Mouse (Mus musculus) liver, embryonic 11.5 days (tissue): ENCODE data around the gene Fam13c. TPM values are rescaled to one million over a fixed set of nuclear protein-coding genes. Genes with fewer than 3 reads are reported as not detected.

Experiments
- ATAC-seq: fragments of 200-750 bp; cut with Nextera tagmentation; replicated peaks from 2 replicates; pipeline ENCODE4 v1.8.0; 2017; ENCODE audit warnings: moderate number of reproducible peaks, mild to moderate bottlenecking, moderate TSS enrichment, moderate library complexity; ENCODE audit not compliant: low FRiP score
- DNase-seq: peaks from one replicate; pipeline ENCODE4 v3.0.0-alpha.2; 2017; ENCODE audit warnings: low spot score
- H3K27ac ChIP-seq: fragments of 300-500 bp; sonication (generic); 2 replicates; pipeline ENCODE4 v1.5.1; 2014; ENCODE audit warnings: mild to moderate bottlenecking, low read depth, low read length, control low read depth
- H3K27me3 ChIP-seq: fragments of 300-500 bp; sonication (generic); replicated peaks from 2 replicates; pipeline ENCODE4 v1.6.1; 2014; ENCODE audit warnings: low read length, mixed read lengths; ENCODE audit not compliant: control insufficient read depth, insufficient read depth
- H3K36me3 ChIP-seq: fragments of 300-500 bp; sonication (generic); 2 replicates; pipeline ENCODE4 v1.6.1; 2014; ENCODE audit warnings: mild to moderate bottlenecking, low read length, moderate library complexity, mixed read lengths; ENCODE audit not compliant: control insufficient read depth, insufficient read depth
- H3K4me1 ChIP-seq: fragments of 300-500 bp; sonication (generic); replicated peaks from 2 replicates; pipeline ENCODE4 v1.6.1; 2014; ENCODE audit warnings: low read length, mixed read lengths; ENCODE audit not compliant: control insufficient read depth, insufficient read depth
- H3K4me2 ChIP-seq: fragments of 300-500 bp; sonication (generic); 2 replicates; pipeline ENCODE4 v1.6.1; 2014; ENCODE audit warnings: mild to moderate bottlenecking, control low read depth, moderate library complexity
- H3K4me3 ChIP-seq: fragments of 300-500 bp; sonication (generic); 2 replicates; pipeline ENCODE4 v1.5.1; 2014; ENCODE audit warnings: low read depth, low read length, control low read depth
- H3K9ac ChIP-seq: fragments of 300-500 bp; sonication (generic); 2 replicates; pipeline ENCODE4 v1.6.1; 2014; ENCODE audit warnings: low read depth, low read length, control low read depth
- H3K9me3 ChIP-seq: fragments of 300-500 bp; sonication (generic); 2 replicates; pipeline ENCODE4 v1.6.1; 2016; ENCODE audit warnings: low read length, inconsistent platforms, mixed read lengths; ENCODE audit not compliant: control insufficient read depth
- WGBS: fragments of 180-500 bp; shearing (Covaris S2); extraction: QIAGEN DNeasy Blood & Tissue Kit; methylation state at CpG from one replicate; pipeline ENCODE4 v1.1.7; 2014; 5-methylcytosine and 5-hydroxymethylcytosine counted together
- polyA plus RNA-seq: library from polyadenylated mRNA; unstranded; fragments of >200 nt; fragmentation: Nextera tagmentation; extraction: Ambion mirVana; gene quantifications from 2 replicates; pipeline ENCODE4 v1.2.1, GENCODE M21; 2014

Fam13c gene
- polyA plus RNA-seq = 1.8 TPM in 2 replicates

DNA sequence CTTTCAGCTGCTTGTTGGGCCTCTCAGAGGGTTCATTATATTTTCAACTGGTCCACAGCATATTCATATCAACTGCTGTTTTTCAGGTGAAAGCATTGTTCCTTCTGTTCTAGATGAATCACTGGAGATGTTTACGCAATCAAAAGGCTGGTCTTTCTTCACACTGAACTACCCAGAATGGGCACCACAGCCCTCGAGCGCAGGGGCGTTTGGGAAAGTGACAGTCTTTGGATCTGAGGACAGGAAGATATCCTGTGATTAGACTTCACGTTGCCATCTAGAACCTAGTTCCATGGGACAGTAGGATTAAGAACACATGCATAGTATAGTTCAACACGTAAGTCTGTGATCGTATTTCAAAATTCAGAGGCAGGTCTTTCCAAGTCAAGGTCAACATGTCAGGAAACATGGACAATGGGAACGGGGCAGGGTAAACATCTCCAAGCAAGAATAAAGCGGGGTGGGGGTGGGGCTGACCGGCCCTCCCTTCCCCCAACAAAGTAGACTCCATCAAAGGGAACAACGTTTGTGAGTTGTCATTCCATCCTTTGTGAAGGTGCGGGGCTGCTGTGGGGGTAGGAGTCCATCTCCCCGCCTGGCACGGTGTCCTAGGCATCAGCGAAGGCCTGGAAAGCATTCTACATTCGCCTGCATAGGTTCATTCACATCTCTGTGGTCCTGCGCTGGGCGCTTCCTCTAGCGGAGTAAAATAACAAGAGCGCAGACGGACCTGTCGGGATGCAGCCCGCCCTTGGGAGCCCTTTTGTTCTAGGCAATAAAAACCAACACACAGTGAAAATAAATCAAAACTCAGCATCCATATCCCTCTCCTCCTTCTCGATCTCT lies at the start of gene Fam13c:
Fam13c (plus strand) TSS at position 806 of the 846 bp plus-strand sequence.
- no peak within 1 kb of the TSS for H3K27ac ChIP-seq

GRCm38 (mm10) chr10:70395900-70396299 lies 44.4 kb upstream of the Fam13c start:
- Histone ChIP-seq H3K9me3 (no peaks in the 10 kb centered on the region; the same call in 1 of the 2 replicates), H3K36me3 (no peaks in the 10 kb centered on the region), H3K4me3 (no peak overlapping the region), H3K9ac (no peak overlapping the region), H3K4me2 (no peak overlapping the region), H3K4me1 (no peaks in the 10 kb centered on the region), H3K27me3 (no peaks in the 10 kb centered on the region), H3K27ac (no peak overlapping the region)
- ATAC-seq (no peak), DNase-seq (no peak)
- 82% methylated on average over 5 of the region's 5 CpGs for WGBS

More for the DNA sequence above, at the start of gene Fam13c:
- ATAC-seq (no peak), DNase-seq (no peak)
- peak within 1 kb of the TSS; percentile 74 for H3K4me2 ChIP-seq
- peaks cover 13% of the 10 kb centered on the region for H3K27me3 ChIP-seq
- H3K4me1 ChIP-seq = no peaks in the 10 kb centered on the region
- H3K4me3 ChIP-seq = peak within 1 kb of the TSS; percentile 58
- 11% methylated on average over 24 of the region's 24 CpGs for WGBS
- peak within 1 kb of the TSS; percentile 31; the same call in 1 of the 2 replicates for H3K9ac ChIP-seq
- H3K9me3 ChIP-seq = no peaks in the 10 kb centered on the region
- no peaks in the 10 kb centered on the region for H3K36me3 ChIP-seq

DNA sequence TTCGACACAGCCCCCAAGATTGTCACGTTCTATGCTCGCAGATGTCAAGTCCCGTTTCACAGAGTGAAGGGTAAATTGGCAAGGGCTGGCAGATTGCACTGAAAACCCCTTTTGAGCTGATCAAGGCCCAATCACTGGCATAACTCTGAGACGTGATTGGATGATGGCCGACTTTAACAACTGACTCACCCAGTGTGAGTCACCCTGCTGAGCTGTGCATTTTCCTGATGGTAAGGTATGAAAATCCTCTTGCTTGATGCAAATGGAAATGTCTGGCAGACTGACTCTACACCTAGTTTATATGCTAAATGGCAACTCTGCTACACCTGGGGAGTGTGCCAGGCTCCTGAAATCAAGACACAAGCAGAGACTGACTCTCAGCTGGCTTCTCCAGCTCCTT lies 42.1 kb upstream of the Fam13c start:
- no peak for ATAC-seq
- no peak for DNase-seq
- Histone ChIP-seq H3K9ac (no peak overlapping the region), H3K27ac (no peak overlapping the region), H3K4me1 (no peaks in the 10 kb centered on the region), H3K27me3 (no peaks in the 10 kb centered on the region), H3K4me3 (no peak overlapping the region), H3K4me2 (no peak overlapping the region), H3K9me3 (no peaks in the 10 kb centered on the region; the same call in 1 of the 2 replicates), H3K36me3 (no peaks in the 10 kb centered on the region)
- WGBS = 82% methylated on average over 6 of the region's 6 CpGs

DNA sequence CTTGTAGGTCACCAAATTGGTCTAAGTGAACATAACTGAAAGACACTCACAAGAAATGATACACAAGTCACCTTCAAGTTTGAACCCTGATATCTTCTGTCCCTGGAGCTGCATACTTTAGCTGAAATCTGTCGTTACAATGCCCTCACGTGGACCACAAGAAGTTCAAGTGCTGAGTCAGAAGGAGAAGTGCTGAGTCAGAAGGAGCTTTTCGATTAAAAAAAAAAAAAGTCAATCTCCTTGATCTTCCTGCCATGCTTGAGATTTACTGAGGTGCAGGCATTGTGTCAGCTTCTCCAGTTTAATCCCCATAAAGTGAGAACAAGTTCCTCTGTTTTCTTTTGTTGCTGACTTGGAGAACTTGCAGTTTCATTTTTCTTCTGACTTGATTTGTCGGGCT lies 38.3 kb upstream of the Fam13c start:
- Histone ChIP-seq H3K4me3 (no peak overlapping the region), H3K9ac (no peak overlapping the region), H3K4me2 (no peak overlapping the region), H3K4me1 (no peaks in the 10 kb centered on the region), H3K36me3 (no peaks in the 10 kb centered on the region), H3K9me3 (no peaks in the 10 kb centered on the region), H3K27me3 (no peaks in the 10 kb centered on the region), H3K27ac (no peak overlapping the region)
- no peak for ATAC-seq
- WGBS = 72% methylated on average over 4 of the region's 4 CpGs
- no peak for DNase-seq

GRCm38 (mm10) chr10:70402711-70403110 lies 37.6 kb upstream of the Fam13c start:
- ATAC-seq (no peak), DNase-seq (no peak)
- Histone ChIP-seq H3K4me3 (no peak overlapping the region), H3K27me3 (no peaks in the 10 kb centered on the region), H3K9me3 (no peaks in the 10 kb centered on the region), H3K27ac (no peak overlapping the region), H3K9ac (no peak overlapping the region), H3K36me3 (no peaks in the 10 kb centered on the region), H3K4me1 (no peaks in the 10 kb centered on the region), H3K4me2 (no peak overlapping the region)
- 70% methylated on average over 4 of the region's 4 CpGs for WGBS

DNA sequence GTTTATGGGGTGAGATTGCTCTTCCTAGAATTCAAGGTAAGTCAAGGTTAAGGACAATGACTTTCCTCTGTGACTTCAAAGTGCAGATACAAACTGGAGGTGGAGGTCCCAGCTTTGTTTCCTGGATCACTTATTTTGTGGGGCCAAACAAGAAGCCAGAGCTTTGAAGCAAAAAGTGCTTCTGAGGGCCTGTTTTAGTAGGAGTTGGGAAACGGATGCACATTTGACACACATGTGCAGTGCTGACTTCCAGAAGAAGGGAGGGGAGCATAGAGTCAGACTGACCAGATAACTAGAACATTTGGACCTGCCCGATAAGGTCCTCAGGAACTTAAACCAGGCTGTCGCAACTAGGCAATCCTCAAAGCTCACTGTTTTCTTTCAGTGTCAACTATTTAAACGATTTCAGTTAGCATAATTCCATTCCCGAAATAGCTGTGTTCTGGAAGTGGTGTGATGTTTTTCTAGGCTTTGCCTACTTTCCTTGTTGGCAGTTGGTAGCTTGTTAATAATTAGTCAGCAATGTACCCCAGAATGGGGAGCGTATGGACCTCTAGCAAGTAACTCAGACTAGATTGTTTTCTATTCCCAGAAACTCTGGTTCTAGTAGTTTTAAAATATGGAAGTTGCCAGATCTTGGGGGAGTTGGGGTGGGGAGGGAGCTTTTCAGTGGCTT lies 22.3 kb upstream of the Fam13c start:
- DNase-seq (no peak), ATAC-seq (no peak)
- Histone ChIP-seq H3K36me3 (no peaks in the 10 kb centered on the region), H3K9me3 (no peaks in the 10 kb centered on the region), H3K27ac (no peak overlapping the region), H3K4me1 (no peaks in the 10 kb centered on the region), H3K9ac (no peak overlapping the region), H3K4me2 (no peak overlapping the region), H3K4me3 (no peak overlapping the region), H3K27me3 (no peaks in the 10 kb centered on the region)
- WGBS = 71% methylated on average over 6 of the region's 6 CpGs

DNA sequence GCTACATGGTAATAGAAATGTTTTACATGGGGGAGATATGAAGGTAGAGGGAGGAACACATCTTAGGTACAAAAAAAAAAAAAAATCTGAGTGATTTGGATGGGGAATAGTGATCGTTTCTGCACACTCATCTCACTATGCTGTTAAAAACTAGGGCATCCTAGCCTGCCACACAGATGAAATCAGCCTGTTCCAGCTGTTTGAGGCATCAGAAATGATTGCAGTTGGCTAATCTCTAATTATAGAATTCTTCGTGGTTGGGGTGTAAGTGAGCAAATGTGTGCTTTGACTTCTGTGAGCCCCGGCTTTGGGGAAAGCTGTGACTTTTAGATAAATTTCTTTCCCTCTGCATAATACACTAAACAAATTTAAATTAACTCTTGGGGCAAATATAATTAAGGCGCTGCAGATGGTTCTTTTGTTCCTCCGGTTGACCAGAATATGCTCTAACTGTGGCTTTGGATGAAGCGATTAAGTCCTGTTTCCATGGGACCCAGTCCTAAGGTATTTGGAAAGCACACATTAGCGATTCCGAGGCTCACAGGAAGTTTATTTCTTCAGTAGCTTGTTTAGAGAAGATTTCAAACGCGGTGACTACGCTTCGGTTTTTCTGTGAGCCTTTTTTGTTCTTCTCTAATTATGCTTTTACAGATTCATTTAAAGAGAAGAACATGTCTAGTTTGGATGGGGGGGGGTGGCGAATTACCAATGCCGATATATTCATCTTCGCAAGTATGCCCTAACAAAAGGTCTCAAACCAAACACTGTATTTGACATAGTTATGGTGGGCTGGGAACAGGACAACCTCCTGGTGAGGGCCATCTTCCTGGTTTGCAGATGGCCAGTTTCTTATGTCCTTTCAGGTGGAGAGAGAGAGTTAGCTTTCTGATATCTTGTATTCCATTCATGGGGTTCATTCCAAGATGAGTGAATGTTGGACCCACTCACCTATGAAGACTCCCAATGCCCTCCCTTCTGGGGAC lies 20.7 kb upstream of the Fam13c start:
- ATAC-seq (no peak), DNase-seq (no peak)
- H3K9me3 ChIP-seq = no peaks in the 10 kb centered on the region
- H3K27me3 ChIP-seq = no peaks in the 10 kb centered on the region
- H3K4me2 ChIP-seq = no peak overlapping the region
- H3K4me1 ChIP-seq = no peaks in the 10 kb centered on the region
- H3K9ac ChIP-seq = no peak overlapping the region
- no peaks in the 10 kb centered on the region for H3K36me3 ChIP-seq
- WGBS = 73% methylated on average over 15 of the region's 15 CpGs
- no peak overlapping the region for H3K27ac ChIP-seq
- no peak overlapping the region for H3K4me3 ChIP-seq

GRCm38 (mm10) chr10:70426373-70426772 lies 13.9 kb upstream of the Fam13c start:
- no peaks in the 10 kb centered on the region for H3K36me3 ChIP-seq
- WGBS = 66% methylated on average over 3 of the region's 3 CpGs
- H3K4me2 ChIP-seq = no peak overlapping the region
- H3K9ac ChIP-seq = no peak overlapping the region
- no peak for DNase-seq
- no peak for ATAC-seq
- no peak overlapping the region for H3K4me3 ChIP-seq
- no peaks in the 10 kb centered on the region for H3K4me1 ChIP-seq
- no peaks in the 10 kb centered on the region for H3K9me3 ChIP-seq
- no peaks in the 10 kb centered on the region for H3K27me3 ChIP-seq
- no peak overlapping the region for H3K27ac ChIP-seq
